Mouse (Mus musculus): ENCODE data around the gene Slc35b1. TPM values are rescaled to one million over a fixed set of nuclear protein-coding genes. Genes with fewer than 3 reads are reported as not detected.
A peak's percentile ranks its signal among the peaks of the same experiment; 100 is the strongest.

Slc35b1 gene
- polyA plus RNA-seq, 1 experiment from 2014 or later, result 144 TPM

DNA sequence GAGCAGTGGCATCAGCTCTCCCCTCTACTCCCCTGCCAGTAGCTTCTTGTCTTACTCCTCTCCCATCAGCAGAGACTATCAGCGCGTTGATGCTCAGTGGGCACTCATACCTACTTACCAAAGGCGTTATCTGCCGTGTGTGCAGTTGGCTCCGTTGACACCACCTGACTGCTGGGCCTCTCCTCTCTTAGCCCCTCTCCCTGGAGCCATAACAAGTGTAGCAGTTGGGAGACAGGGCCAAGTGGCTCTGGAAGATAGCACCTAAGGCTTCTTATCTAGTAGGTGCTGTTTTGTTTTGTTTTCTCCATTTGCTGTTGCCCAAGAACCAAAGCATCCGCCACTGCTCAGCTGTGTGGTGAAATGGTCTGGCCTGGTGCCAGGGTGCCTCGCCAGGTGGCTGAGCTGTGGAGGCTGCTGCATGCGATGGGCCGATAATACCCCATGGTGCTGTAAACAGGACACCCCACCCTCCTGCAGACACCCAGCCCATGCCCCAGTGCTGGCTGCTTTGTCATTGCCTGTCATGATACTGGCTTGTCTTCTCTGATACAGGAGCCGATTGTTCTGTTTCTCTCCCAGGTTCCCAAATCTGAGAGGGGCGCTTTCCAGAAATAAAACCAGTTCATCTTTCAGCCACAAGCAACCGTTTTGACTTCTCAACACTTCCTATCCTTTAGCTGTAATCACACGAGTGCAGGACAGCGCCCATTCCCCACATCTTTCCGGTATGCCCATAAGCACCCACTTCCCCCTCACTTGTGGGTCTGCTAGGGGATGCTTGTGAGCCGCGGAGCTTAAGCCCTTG, 27.8 kb upstream of the Slc35b1 start:
- Histone ChIP-seq H3K4me1 (replicated peaks; ENCODE audit: control insufficient read depth, insufficient read depth, low read length) (no peaks in the 10 kb centered on the region), H3K4me2 (replicated peaks; ENCODE audit: low read depth) (no peak overlapping the region), H3K36me3 (ENCODE audit: control insufficient read depth, insufficient read depth) (peaks cover 3% of the 10 kb centered on the region; the same call in 1 of the 2 replicates), H3K27ac (ENCODE audit: low read depth, low read length) (no peak overlapping the region), H3K27me3 (replicated peaks; ENCODE audit: control insufficient read depth, insufficient read depth, low read length) (no peaks in the 10 kb centered on the region), H3K9ac (ENCODE audit: low read depth, low read length) (0 out of 2 replicates have a peak overlapping the region, but pooled peaks have one; percentile 0), H3K4me3 (ENCODE audit: low read depth, low read length) (no peak overlapping the region), H3K9me3 (ENCODE audit: control insufficient read depth) (no peaks in the 10 kb centered on the region)
- WGBS, result 69% methylated on average over 17 of the region's 17 CpGs
- TF ChIP-seq CTCF (IDR thresholded peaks at IDR 0.05; ENCODE audit: low read depth), result no peak
- ATAC-seq, result peak; percentile 76

GRCm38 (mm10) chr11:95358263-95358662, 26.2 kb upstream of the Slc35b1 start:
- Histone ChIP-seq H3K4me1 (replicated peaks; ENCODE audit: control insufficient read depth, insufficient read depth, low read length) (no peaks in the 10 kb centered on the region), H3K27ac (ENCODE audit: low read depth, low read length) (no peak overlapping the region), H3K9ac (ENCODE audit: low read depth, low read length) (no peak overlapping the region), H3K36me3 (ENCODE audit: control insufficient read depth, insufficient read depth) (peaks cover 3% of the 10 kb centered on the region; the same call in 1 of the 2 replicates), H3K9me3 (ENCODE audit: control insufficient read depth) (no peaks in the 10 kb centered on the region), H3K4me2 (replicated peaks; ENCODE audit: low read depth) (no peak overlapping the region), H3K4me3 (ENCODE audit: low read depth, low read length) (no peak overlapping the region), H3K27me3 (replicated peaks; ENCODE audit: control insufficient read depth, insufficient read depth, low read length) (no peaks in the 10 kb centered on the region)
- ATAC-seq, result no peak
- WGBS, result 38% methylated on average over 3 of the region's 3 CpGs
- no peak for TF ChIP-seq CTCF (IDR thresholded peaks at IDR 0.05; ENCODE audit: low read depth)

DNA sequence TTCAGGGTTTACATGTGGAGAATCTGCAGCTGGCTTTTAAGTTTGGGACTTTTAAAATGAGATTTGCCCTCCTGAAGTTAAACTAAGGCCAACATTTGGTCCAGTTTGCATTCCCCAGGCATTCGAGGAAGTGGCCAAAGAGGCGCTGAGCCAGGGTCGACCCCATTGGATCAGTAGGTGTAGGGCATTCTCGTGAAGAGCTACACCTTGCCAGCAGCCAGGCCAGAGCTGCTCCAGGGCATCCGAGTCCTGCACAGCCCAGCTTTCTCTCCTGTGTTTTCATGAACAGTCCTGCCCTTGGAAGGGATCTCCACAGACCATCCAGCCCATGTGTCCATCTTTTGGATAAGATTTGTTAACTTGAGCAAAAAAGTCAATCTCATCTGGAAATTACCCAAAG, 20.1 kb upstream of the Slc35b1 start:
- Histone ChIP-seq H3K9ac (ENCODE audit: low read depth, low read length) (no peak overlapping the region), H3K4me3 (ENCODE audit: low read depth, low read length) (no peak overlapping the region), H3K4me1 (replicated peaks; ENCODE audit: control insufficient read depth, insufficient read depth, low read length) (no peaks in the 10 kb centered on the region), H3K4me2 (replicated peaks; ENCODE audit: low read depth) (no peak overlapping the region), H3K27me3 (replicated peaks; ENCODE audit: control insufficient read depth, insufficient read depth, low read length) (no peaks in the 10 kb centered on the region), H3K27ac (ENCODE audit: low read depth, low read length) (no peak overlapping the region), H3K9me3 (ENCODE audit: control insufficient read depth) (no peaks in the 10 kb centered on the region), H3K36me3 (ENCODE audit: control insufficient read depth, insufficient read depth) (peaks cover 3% of the 10 kb centered on the region; the same call in 1 of the 2 replicates)
- TF ChIP-seq CTCF (IDR thresholded peaks at IDR 0.05; ENCODE audit: low read depth), result no peak
- 75% methylated on average over 5 of the region's 5 CpGs for WGBS
- ATAC-seq, result no peak

DNA sequence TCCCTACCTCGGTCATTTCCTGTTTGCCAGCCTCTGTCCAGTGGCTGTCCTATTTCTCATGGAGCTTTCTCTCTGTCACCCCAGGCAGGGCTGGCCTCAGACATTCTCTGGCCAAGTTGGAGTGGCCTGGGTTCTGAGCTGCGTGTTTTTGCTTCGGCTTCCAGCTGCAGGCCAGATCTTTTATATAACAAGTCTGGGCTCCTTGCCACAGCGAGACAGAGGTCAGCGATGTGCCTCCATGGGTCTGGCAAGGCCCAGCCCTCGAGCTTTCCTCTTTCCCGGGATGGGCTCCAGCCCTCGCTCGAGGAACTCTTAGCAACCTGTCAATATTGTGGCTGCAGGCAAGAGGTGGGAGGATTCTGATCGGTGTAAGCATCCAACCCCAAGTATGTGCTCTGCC, 18.9 kb upstream of the Slc35b1 start:
- Histone ChIP-seq H3K27me3 (replicated peaks; ENCODE audit: control insufficient read depth, insufficient read depth, low read length) (no peaks in the 10 kb centered on the region), H3K4me3 (ENCODE audit: low read depth, low read length) (no peak overlapping the region), H3K9ac (ENCODE audit: low read depth, low read length) (no peak overlapping the region), H3K9me3 (ENCODE audit: control insufficient read depth) (no peaks in the 10 kb centered on the region), H3K36me3 (ENCODE audit: control insufficient read depth, insufficient read depth) (no peaks in the 10 kb centered on the region; the same call in 1 of the 2 replicates), H3K4me2 (replicated peaks; ENCODE audit: low read depth) (no peak overlapping the region), H3K4me1 (replicated peaks; ENCODE audit: control insufficient read depth, insufficient read depth, low read length) (no peaks in the 10 kb centered on the region), H3K27ac (ENCODE audit: low read depth, low read length) (peak overlapping the region; percentile 2)
- ATAC-seq, result 0 out of 2 replicates have a peak, but pooled peaks have one; percentile 24
- no peak for TF ChIP-seq CTCF (IDR thresholded peaks at IDR 0.05; ENCODE audit: low read depth)
- 63% methylated on average over 10 of the region's 10 CpGs for WGBS

DNA sequence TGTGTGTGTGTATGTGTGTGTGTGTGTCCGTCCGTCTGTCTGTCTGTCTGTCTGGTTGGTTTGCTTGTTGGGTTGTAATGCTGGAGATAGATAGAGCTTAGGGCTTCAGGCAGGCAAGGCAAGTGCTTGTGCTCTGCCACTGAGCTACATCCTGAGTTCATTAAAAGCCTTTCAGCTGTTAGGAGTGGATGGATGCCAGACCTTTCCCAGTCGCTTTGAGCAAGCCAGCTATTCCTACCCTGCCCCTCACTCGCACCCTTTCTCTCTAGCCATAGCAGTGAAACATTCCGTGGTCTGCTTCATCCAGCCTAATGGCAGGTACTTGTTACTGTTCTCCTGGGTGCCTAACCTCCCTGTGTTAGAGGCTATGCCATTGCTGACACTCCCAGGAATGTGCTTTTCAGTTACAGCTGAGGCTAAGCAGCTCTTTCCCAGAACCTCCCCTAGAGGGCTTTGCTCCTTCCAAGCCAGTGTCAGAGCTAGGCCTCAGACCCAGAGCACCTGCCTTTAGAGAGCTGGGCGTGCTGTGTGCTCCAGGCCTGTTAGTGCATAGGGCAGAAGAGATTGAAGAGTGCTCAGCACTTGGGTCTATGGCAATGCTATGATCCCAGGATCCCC, 18.1 kb upstream of the Slc35b1 start:
- peak overlapping the region; percentile 54 for H3K27ac ChIP-seq (ENCODE audit: low read depth, low read length)
- no peaks in the 10 kb centered on the region for H3K9me3 ChIP-seq (ENCODE audit: control insufficient read depth)
- TF ChIP-seq CTCF (IDR thresholded peaks at IDR 0.05; ENCODE audit: low read depth), result peak; percentile 56
- no peak overlapping the region for H3K9ac ChIP-seq (ENCODE audit: low read depth, low read length)
- no peaks in the 10 kb centered on the region; the same call in 1 of the 2 replicates for H3K36me3 ChIP-seq (ENCODE audit: control insufficient read depth, insufficient read depth)
- H3K4me1 ChIP-seq (replicated peaks; ENCODE audit: control insufficient read depth, insufficient read depth, low read length), result no peaks in the 10 kb centered on the region
- H3K4me2 ChIP-seq (replicated peaks; ENCODE audit: low read depth), result no peak overlapping the region
- ATAC-seq, result 0 out of 2 replicates have a peak, but pooled peaks have one; percentile 11
- no peaks in the 10 kb centered on the region for H3K27me3 ChIP-seq (replicated peaks; ENCODE audit: control insufficient read depth, insufficient read depth, low read length)
- H3K4me3 ChIP-seq (ENCODE audit: low read depth, low read length), result no peak overlapping the region
- WGBS, result 73% methylated on average over 6 of the region's 6 CpGs

- Histone ChIP-seq H3K4me2 (replicated peaks; ENCODE audit: low read depth) (no peak overlapping the region), H3K36me3 (ENCODE audit: control insufficient read depth, insufficient read depth) (peaks cover under 1% of the 10 kb centered on the region), H3K27ac (ENCODE audit: low read depth, low read length) (no peak overlapping the region), H3K27me3 (replicated peaks; ENCODE audit: control insufficient read depth, insufficient read depth, low read length) (no peaks in the 10 kb centered on the region), H3K9ac (ENCODE audit: low read depth, low read length) (no peak overlapping the region), H3K4me1 (replicated peaks; ENCODE audit: control insufficient read depth, insufficient read depth, low read length) (no peaks in the 10 kb centered on the region), H3K9me3 (ENCODE audit: control insufficient read depth) (no peaks in the 10 kb centered on the region), H3K4me3 (ENCODE audit: low read depth, low read length) (no peak overlapping the region)
- TF ChIP-seq CTCF (IDR thresholded peaks at IDR 0.05; ENCODE audit: low read depth), result no peak
- WGBS, result 79% methylated on average over 8 of the region's 8 CpGs
- ATAC-seq, result no peak
Observed at GRCm38 (mm10) chr11:95367011-95367735, 17.3 kb upstream of the Slc35b1 start.

All from intestine, postnatal 0 days (tissue).